Mouse (Mus musculus): ENCODE measurements around the gene Myt1l. TPM values are rescaled to one million over a fixed set of nuclear protein-coding genes. Genes with fewer than 3 reads are reported as not detected.

Gene Myt1l
- total RNA-seq, 2 experiments from 2014 or later: 210 to 254 TPM

GRCm38 (mm10) chr12:29671984-29672383, 143.8 kb downstream of the Myt1l start:
- H3K4me3 ChIP-seq: no peak overlapping the region
- TF ChIP-seq CTCF (IDR thresholded peaks at IDR 0.05): no peak
- intact Hi-C loops (cut with DNase I): no loop called here
- H3K27ac ChIP-seq: no peak overlapping the region
- DNase-seq (ENCODE audit: extremely low spot score in 1 of 2, low spot score in 2 of 2): no peak

- peak overlapping the region; percentile 61 for H3K27ac ChIP-seq
- intact Hi-C loops (cut with DNase I): loop anchor here (1.0 to 2.0 kb wide), 2 partner anchors 162 to 207 kb away; no protein-coding TSS in a partner anchor
- TF ChIP-seq CTCF (IDR thresholded peaks at IDR 0.05): peak; percentile 75
- peak in 1 of 2 experiments; percentile 67 for DNase-seq (ENCODE audit: extremely low spot score in 1 of 2, low spot score in 2 of 2)
- H3K4me3 ChIP-seq: no peak overlapping the region
Measured at GRCm38 (mm10) chr12:29675594-29676362, 147.6 kb downstream of the Myt1l start.

GRCm38 (mm10) chr12:29682384-29682783, 154.2 kb downstream of the Myt1l start:
- H3K27ac ChIP-seq: peak overlapping the region; percentile 37
- intact Hi-C loops (cut with DNase I): no loop called here
- no peak overlapping the region for H3K4me3 ChIP-seq
- no peak for TF ChIP-seq CTCF (IDR thresholded peaks at IDR 0.05)
- DNase-seq (ENCODE audit: extremely low spot score in 1 of 2, low spot score in 2 of 2): no peak

- intact Hi-C loops (cut with DNase I): no loop called here
- peak overlapping the region; percentile 37 for H3K27ac ChIP-seq
- DNase-seq (ENCODE audit: extremely low spot score in 1 of 2, low spot score in 2 of 2): no peak
- TF ChIP-seq CTCF (IDR thresholded peaks at IDR 0.05): no peak
- no peak overlapping the region for H3K4me3 ChIP-seq
Measured at GRCm38 (mm10) chr12:29682946-29683345, 154.8 kb downstream of the Myt1l start.

- no peak for DNase-seq (ENCODE audit: extremely low spot score in 1 of 2, low spot score in 2 of 2)
- intact Hi-C loops (cut with DNase I): no loop called here
- no peak overlapping the region for H3K27ac ChIP-seq
- no peak overlapping the region for H3K4me3 ChIP-seq
- no peak for TF ChIP-seq CTCF (IDR thresholded peaks at IDR 0.05)
Measured at GRCm38 (mm10) chr12:29686241-29686640, 158.1 kb downstream of the Myt1l start.

GRCm38 (mm10) chr12:29691566-29691965, 163.4 kb downstream of the Myt1l start:
- Histone ChIP-seq H3K27ac (no peak overlapping the region), H3K4me3 (no peak overlapping the region)
- DNase-seq (ENCODE audit: extremely low spot score in 1 of 2, low spot score in 2 of 2): peak in 1 of 2 experiments; percentile 9
- no peak for TF ChIP-seq CTCF (IDR thresholded peaks at IDR 0.05)
- intact Hi-C loops (cut with DNase I): no loop called here

- peak; percentile 61 to 71 for DNase-seq (ENCODE audit: extremely low spot score in 1 of 2, low spot score in 2 of 2)
- H3K4me3 ChIP-seq: no peak overlapping the region
- intact Hi-C loops (cut with DNase I): loop anchor here (5.0 kb wide), 1 partner anchor 142 kb away; no protein-coding TSS in a partner anchor
- H3K27ac ChIP-seq: peak overlapping the region; percentile 77
- TF ChIP-seq CTCF (IDR thresholded peaks at IDR 0.05): no peak
Measured at GRCm38 (mm10) chr12:29695194-29695593, 167.0 kb downstream of the Myt1l start.

- intact Hi-C loops (cut with DNase I): loop anchor here (2.0 to 5.0 kb wide), 2 partner anchors 91 to 139 kb away; no protein-coding TSS in a partner anchor
- no peak overlapping the region for H3K4me3 ChIP-seq
- no peak for TF ChIP-seq CTCF (IDR thresholded peaks at IDR 0.05)
- peak overlapping the region; percentile 89 for H3K27ac ChIP-seq
- DNase-seq (ENCODE audit: extremely low spot score in 1 of 2, low spot score in 2 of 2): peak in 1 of 2 experiments; percentile 60
Measured at GRCm38 (mm10) chr12:29697526-29698500, 169.6 kb downstream of the Myt1l start.

- TF ChIP-seq CTCF (IDR thresholded peaks at IDR 0.05): no peak
- intact Hi-C loops (cut with DNase I): loop anchor here (2.0 to 5.0 kb wide), 2 partner anchors 90 to 139 kb away; no protein-coding TSS in a partner anchor
- Histone ChIP-seq H3K27ac (peak overlapping the region; percentile 89), H3K4me3 (no peak overlapping the region)
- no peak for DNase-seq (ENCODE audit: extremely low spot score in 1 of 2, low spot score in 2 of 2)
Measured at GRCm38 (mm10) chr12:29698541-29698940, 170.4 kb downstream of the Myt1l start.

GRCm38 (mm10) chr12:29698976-29699375, 170.8 kb downstream of the Myt1l start:
- no peak for TF ChIP-seq CTCF (IDR thresholded peaks at IDR 0.05)
- no peak for DNase-seq (ENCODE audit: extremely low spot score in 1 of 2, low spot score in 2 of 2)
- Histone ChIP-seq H3K27ac (peak overlapping the region; percentile 89), H3K4me3 (no peak overlapping the region)
- intact Hi-C loops (cut with DNase I): loop anchor here (2.0 to 5.0 kb wide), 2 partner anchors 90 to 138 kb away; no protein-coding TSS in a partner anchor

GRCm38 (mm10) chr12:29699386-29699785, 171.2 kb downstream of the Myt1l start:
- intact Hi-C loops (cut with DNase I): loop anchor here (2.0 to 5.0 kb wide), 2 partner anchors 89 to 138 kb away; no protein-coding TSS in a partner anchor
- no peak for DNase-seq (ENCODE audit: extremely low spot score in 1 of 2, low spot score in 2 of 2)
- Histone ChIP-seq H3K27ac (peak overlapping the region; percentile 89), H3K4me3 (no peak overlapping the region)
- TF ChIP-seq CTCF (IDR thresholded peaks at IDR 0.05): no peak

All from left cerebral cortex, adult 2 months (tissue).